Mouse (Mus musculus) heart, embryonic 15.5 days (tissue): Measurements from ENCODE around the gene Cela2a. TPM values are rescaled to one million over a fixed set of nuclear protein-coding genes. Genes with fewer than 3 reads are reported as not detected.

Experiments
- ATAC-seq: fragments of 200-750 bp; cut with Nextera tagmentation; replicated peaks from 2 replicates; pipeline ENCODE4 v1.8.0; 2017; ENCODE audit warnings: low read depth, moderate TSS enrichment; ENCODE audit not compliant: insufficient number of reproducible peaks, insufficient read depth, low FRiP score
- H3K27ac ChIP-seq: fragments of 300-500 bp; sonication (generic); 2 replicates; pipeline ENCODE4 v1.5.1; 2015; ENCODE audit warnings: mild to moderate bottlenecking, inconsistent platforms
- H3K27me3 ChIP-seq: fragments of 300-500 bp; sonication (generic); 2 replicates; pipeline ENCODE4 v1.6.1; 2015; ENCODE audit warnings: inconsistent platforms
- H3K36me3 ChIP-seq: fragments of 300-500 bp; sonication (generic); 2 replicates; pipeline ENCODE4 v1.6.1; 2015; ENCODE audit warnings: mild to moderate bottlenecking, inconsistent platforms
- H3K4me1 ChIP-seq: fragments of 300-500 bp; sonication (generic); replicated peaks from 2 replicates; pipeline ENCODE4 v1.6.1; 2015; ENCODE audit warnings: inconsistent platforms
- H3K4me2 ChIP-seq: fragments of 300-500 bp; sonication (generic); 2 replicates; pipeline ENCODE4 v1.6.1; 2015; ENCODE audit warnings: inconsistent platforms, mild to moderate bottlenecking, moderate library complexity
- H3K4me3 ChIP-seq: fragments of 300-500 bp; sonication (generic); 2 replicates; pipeline ENCODE4 v1.5.1; 2015; ENCODE audit warnings: mild to moderate bottlenecking, inconsistent platforms
- H3K9ac ChIP-seq: fragments of 300-500 bp; sonication (generic); 2 replicates; pipeline ENCODE4 v1.6.1; 2015; ENCODE audit warnings: mild to moderate bottlenecking, inconsistent platforms
- H3K9me3 ChIP-seq: fragments of 300-500 bp; sonication (generic); replicated peaks from 2 replicates; pipeline ENCODE4 v1.6.1; 2016; ENCODE audit warnings: inconsistent platforms
- WGBS: fragments of 180-500 bp; shearing (Covaris S2); methylation state at CpG from one replicate; pipeline ENCODE4 v1.1.7; 2015; ENCODE audit warnings: mixed read lengths; 5-methylcytosine and 5-hydroxymethylcytosine counted together
- polyA plus RNA-seq: library from polyadenylated mRNA; unstranded; fragments of >200 nt; fragmentation: Nextera tagmentation; extraction: Ambion mirVana; gene quantifications from 2 replicates; pipeline ENCODE4 v1.2.1, GENCODE M21; 2015

Cela2a gene
- polyA plus RNA-seq, 1 experiment from 2014 or later: 0.35 TPM

- Histone ChIP-seq H3K4me1 (peaks cover 88% of the 10 kb centered on the region), H3K27me3 (no peaks in the 10 kb centered on the region), H3K4me3 (peak overlapping the region; percentile 0; the same call in 1 of the 2 replicates), H3K9ac (peak overlapping the region; percentile 21; the same call in 1 of the 2 replicates), H3K9me3 (no peaks in the 10 kb centered on the region), H3K36me3 (no peaks in the 10 kb centered on the region), H3K27ac (peak overlapping the region; percentile 89), H3K4me2 (peak overlapping the region; percentile 48)
- WGBS: 11% methylated on average over 4 of the region's 4 CpGs
- peak; percentile 40 for ATAC-seq
Measured at GRCm38 (mm10) chr4:141867498-141867897, 41.5 kb upstream of the Cela2a start.

- Histone ChIP-seq H3K9ac (peak overlapping the region; percentile 23; the same call in 1 of the 2 replicates), H3K36me3 (peaks cover under 1% of the 10 kb centered on the region; the same call in 1 of the 2 replicates), H3K4me2 (peak overlapping the region; percentile 48), H3K4me3 (peak overlapping the region; percentile 0; the same call in 1 of the 2 replicates), H3K4me1 (peaks cover 83% of the 10 kb centered on the region), H3K27me3 (no peaks in the 10 kb centered on the region), H3K9me3 (no peaks in the 10 kb centered on the region), H3K27ac (peak overlapping the region; percentile 89)
- peak; percentile 70 for ATAC-seq
- WGBS: 17% methylated on average over 10 of the region's 10 CpGs
Measured at GRCm38 (mm10) chr4:141866933-141867490, 41.1 kb upstream of the Cela2a start.

- ATAC-seq: no peak
- Histone ChIP-seq H3K9me3 (no peaks in the 10 kb centered on the region), H3K4me2 (no peak overlapping the region), H3K9ac (no peak overlapping the region), H3K27ac (peak overlapping the region; percentile 89), H3K4me3 (no peak overlapping the region), H3K4me1 (peaks cover 69% of the 10 kb centered on the region), H3K36me3 (peaks cover 12% of the 10 kb centered on the region), H3K27me3 (no peaks in the 10 kb centered on the region)
- WGBS: 84% methylated on average over 5 of the region's 5 CpGs
Measured at GRCm38 (mm10) chr4:141865600-141865999, 39.6 kb upstream of the Cela2a start.

GRCm38 (mm10) chr4:141865006-141865405 lies 39.0 kb upstream of the Cela2a start:
- H3K9ac ChIP-seq: no peak overlapping the region
- no peak overlapping the region for H3K4me2 ChIP-seq
- no peak for ATAC-seq
- peaks cover 16% of the 10 kb centered on the region for H3K36me3 ChIP-seq
- no peaks in the 10 kb centered on the region for H3K27me3 ChIP-seq
- H3K27ac ChIP-seq: no peak overlapping the region
- H3K4me1 ChIP-seq: peaks cover 64% of the 10 kb centered on the region
- WGBS: 89% methylated on average over 5 of the region's 5 CpGs
- no peaks in the 10 kb centered on the region for H3K9me3 ChIP-seq
- H3K4me3 ChIP-seq: no peak overlapping the region

GRCm38 (mm10) chr4:141864506-141864905 lies 38.5 kb upstream of the Cela2a start:
- no peak overlapping the region for H3K9ac ChIP-seq
- peaks cover 59% of the 10 kb centered on the region for H3K4me1 ChIP-seq
- no peak overlapping the region for H3K4me2 ChIP-seq
- H3K9me3 ChIP-seq: no peaks in the 10 kb centered on the region
- H3K36me3 ChIP-seq: peaks cover 20% of the 10 kb centered on the region
- ATAC-seq: no peak
- no peak overlapping the region for H3K4me3 ChIP-seq
- 91% methylated on average over 8 of the region's 8 CpGs for WGBS
- H3K27me3 ChIP-seq: no peaks in the 10 kb centered on the region
- no peak overlapping the region for H3K27ac ChIP-seq

GRCm38 (mm10) chr4:141863726-141864280 lies 37.8 kb upstream of the Cela2a start:
- Histone ChIP-seq H3K27ac (peak overlapping the region; percentile 79), H3K27me3 (no peaks in the 10 kb centered on the region), H3K9me3 (no peaks in the 10 kb centered on the region), H3K4me3 (no peak overlapping the region), H3K36me3 (peaks cover 27% of the 10 kb centered on the region), H3K4me1 (peaks cover 54% of the 10 kb centered on the region), H3K9ac (no peak overlapping the region), H3K4me2 (no peak overlapping the region)
- 67% methylated on average over 7 of the region's 7 CpGs for WGBS
- ATAC-seq: no peak

- H3K4me2 ChIP-seq: no peak overlapping the region
- peaks cover 31% of the 10 kb centered on the region for H3K36me3 ChIP-seq
- 50% methylated on average over 5 of the region's 5 CpGs for WGBS
- H3K27ac ChIP-seq: peak overlapping the region; percentile 79
- no peaks in the 10 kb centered on the region for H3K27me3 ChIP-seq
- no peak for ATAC-seq
- H3K4me3 ChIP-seq: no peak overlapping the region
- H3K4me1 ChIP-seq: peaks cover 49% of the 10 kb centered on the region
- H3K9me3 ChIP-seq: no peaks in the 10 kb centered on the region
- 0 out of 2 replicates have a peak overlapping the region, but pooled peaks have one; percentile 27 for H3K9ac ChIP-seq
Measured at GRCm38 (mm10) chr4:141862867-141863266, 36.9 kb upstream of the Cela2a start.

GRCm38 (mm10) chr4:141861591-141862295 lies 35.8 kb upstream of the Cela2a start:
- Histone ChIP-seq H3K4me3 (no peak overlapping the region), H3K27ac (0 out of 2 replicates have a peak overlapping the region, but pooled peaks have one; percentile 22), H3K27me3 (no peaks in the 10 kb centered on the region), H3K36me3 (peaks cover 31% of the 10 kb centered on the region), H3K4me2 (no peak overlapping the region), H3K9me3 (no peaks in the 10 kb centered on the region), H3K4me1 (peaks cover 41% of the 10 kb centered on the region), H3K9ac (no peak overlapping the region)
- ATAC-seq: no peak
- WGBS: 85% methylated on average over 17 of the region's 17 CpGs

- H3K9me3 ChIP-seq: no peaks in the 10 kb centered on the region
- peaks cover 28% of the 10 kb centered on the region for H3K4me1 ChIP-seq
- H3K4me2 ChIP-seq: no peak overlapping the region
- no peak overlapping the region for H3K4me3 ChIP-seq
- no peak for ATAC-seq
- WGBS: 77% methylated on average over 19 of the region's 19 CpGs
- peaks cover 31% of the 10 kb centered on the region for H3K36me3 ChIP-seq
- H3K27ac ChIP-seq: no peak overlapping the region
- no peaks in the 10 kb centered on the region for H3K27me3 ChIP-seq
- H3K9ac ChIP-seq: no peak overlapping the region
Measured at GRCm38 (mm10) chr4:141860246-141860841, 34.4 kb upstream of the Cela2a start.

- H3K4me3 ChIP-seq: no peak overlapping the region
- ATAC-seq: no peak
- no peaks in the 10 kb centered on the region for H3K9me3 ChIP-seq
- peaks cover 23% of the 10 kb centered on the region for H3K4me1 ChIP-seq
- H3K27ac ChIP-seq: no peak overlapping the region
- 88% methylated on average over 14 of the region's 14 CpGs for WGBS
- H3K36me3 ChIP-seq: peaks cover 31% of the 10 kb centered on the region
- no peaks in the 10 kb centered on the region for H3K27me3 ChIP-seq
- H3K9ac ChIP-seq: no peak overlapping the region
- H3K4me2 ChIP-seq: no peak overlapping the region
Measured at GRCm38 (mm10) chr4:141859351-141859750, 33.4 kb upstream of the Cela2a start.

- no peak for ATAC-seq
- H3K4me1 ChIP-seq: peaks cover 14% of the 10 kb centered on the region
Measured at GRCm38 (mm10) chr4:141858501-141858900, 32.5 kb upstream of the Cela2a start.

More at GRCm38 (mm10) chr4:141858501-141858900, 32.5 kb upstream of the Cela2a start:
- Histone ChIP-seq H3K27ac (no peak overlapping the region), H3K9me3 (no peaks in the 10 kb centered on the region), H3K36me3 (peaks cover 31% of the 10 kb centered on the region), H3K9ac (no peak overlapping the region), H3K4me3 (no peak overlapping the region), H3K27me3 (no peaks in the 10 kb centered on the region), H3K4me2 (no peak overlapping the region)
- WGBS: 87% methylated on average over 20 of the region's 20 CpGs
